Mouse (Mus musculus) cerebellum, adult 2 months (tissue): ENCODE results near the gene Krt5. TPM values are rescaled to one million over a fixed set of nuclear protein-coding genes. Genes with fewer than 3 reads are reported as not detected.

Source experiments
- DNase-seq, 2 experiments: peaks; one replicate each; pipeline ENCODE4 v3.0.0; 2021
- H3K27ac ChIP-seq: fragments of 200-500 bp; 2 replicates; pipeline ENCODE4 v1.5.1; 2012; ENCODE audit warnings: low read length, control low read depth, inconsistent platforms; ENCODE audit not compliant: insufficient read depth
- H3K27me3 ChIP-seq: fragments of 200-500 bp; 2 replicates; pipeline ENCODE4 v1.6.1; 2012; ENCODE audit warnings: inconsistent platforms, mild to moderate bottlenecking, low read length, moderate library complexity; ENCODE audit not compliant: control insufficient read depth, insufficient read depth
- H3K4me1 ChIP-seq: fragments of 200-500 bp; 2 replicates; pipeline ENCODE4 v1.6.1; 2011; ENCODE audit warnings: low read length; ENCODE audit not compliant: control insufficient read depth, insufficient read depth
- H3K4me3 ChIP-seq: fragments of 200-500 bp; replicated peaks from 2 replicates; pipeline ENCODE3; 2011; ENCODE audit warnings: mild to moderate bottlenecking, low read depth, low read length, control low read depth; ENCODE audit not compliant: insufficient read depth
- CTCF ChIP-seq: fragments of 200-500 bp; IDR thresholded peaks from 2 replicates; pipeline ENCODE4 v1.5.1; 2011; ENCODE audit warnings: low read depth, mild to moderate bottlenecking, control low read depth, low read length, moderate library complexity, borderline replicate concordance; ENCODE audit not compliant: insufficient read depth
- POLR2A ChIP-seq: fragments of 200-500 bp; IDR thresholded peaks from 2 replicates; pipeline ENCODE4 v1.6.1; 2011; ENCODE audit warnings: low read length, control low read depth, borderline replicate concordance; ENCODE audit not compliant: insufficient read depth
- WGBS: fragments of 180-500 bp; shearing (Covaris S2); methylation state at CpG from one replicate; pipeline ENCODE4 v1.1.7; 2018; 5-methylcytosine and 5-hydroxymethylcytosine counted together
- polyA plus RNA-seq: library from polyadenylated mRNA; depleted of rRNA; stranded (reverse); fragments of >200 nt; gene quantifications from 2 replicates; pipeline ENCODE4 v1.2.3, GENCODE M21; 2012; rRNA removed

Gene Krt5
- polyA plus RNA-seq, 1 experiment = 0.08 TPM

GRCm38 (mm10) chr15:101688161-101688560 is 24.5 kb downstream of the Krt5 start:
- no peak for DNase-seq
- H3K4me1 ChIP-seq = no peaks in the 10 kb centered on the region
- WGBS = 61% methylated on average over 2 of the region's 2 CpGs

GRCm38 (mm10) chr15:101680187-101680586 is 32.5 kb downstream of the Krt5 start, which contains the start of gene Krt6b:
TSS of gene Krt6b (minus strand) at chr15:101680287.
- no peak for TF ChIP-seq CTCF
- TF ChIP-seq POLR2A = no peak
- Histone ChIP-seq H3K27me3 (no peaks in the 10 kb centered on the region; the same call in 1 of the 2 replicates), H3K27ac (no peak within 1 kb of the TSS), H3K4me1 (no peaks in the 10 kb centered on the region), H3K4me3 (no peak within 1 kb of the TSS)
- 88% methylated on average over 2 of the region's 2 CpGs for WGBS
- DNase-seq = no peak

More at GRCm38 (mm10) chr15:101688161-101688560, 24.5 kb downstream of the Krt5 start:
- Histone ChIP-seq H3K27me3 (no peaks in the 10 kb centered on the region), H3K27ac (no peak overlapping the region), H3K4me3 (no peak overlapping the region)
- TF ChIP-seq CTCF (no peak), POLR2A (no peak)

- Histone ChIP-seq H3K4me3 (no peak overlapping the region), H3K4me1 (no peaks in the 10 kb centered on the region), H3K27me3 (no peaks in the 10 kb centered on the region; the same call in 1 of the 2 replicates), H3K27ac (no peak overlapping the region)
- TF ChIP-seq POLR2A (no peak), CTCF (no peak)
- 92% methylated on average over 1 of the region's 1 CpGs for WGBS
- DNase-seq = no peak
Measured at GRCm38 (mm10) chr15:101675978-101676377, 36.7 kb downstream of the Krt5 start.

Other genes starting within 250 kb of the Krt5 start
- not detected in 2 replicates for gene Krt81, start 249.1 kb downstream of the Krt5 start, polyA plus RNA-seq
- gene Krt86, start 239.4 kb downstream of the Krt5 start, polyA plus RNA-seq = not detected in 2 replicates
- not detected in 2 replicates for gene Krt83, start 221.4 kb downstream of the Krt5 start, polyA plus RNA-seq
- not detected in 2 replicates for gene Gm49425, start 195.6 kb downstream of the Krt5 start, polyA plus RNA-seq
- gene Krt84, start 180.1 kb downstream of the Krt5 start, polyA plus RNA-seq = not detected in 2 replicates
- gene Krt82, start 162.2 kb downstream of the Krt5 start, polyA plus RNA-seq = not detected in 2 replicates
- gene Krt90, start 149.9 kb downstream of the Krt5 start, polyA plus RNA-seq = 0.03 and 0.08 TPM in 2 replicates
- gene Krt75, start 139.0 kb downstream of the Krt5 start, polyA plus RNA-seq = not detected in 2 replicates
- not detected in 2 replicates for gene Gm5414, start 84.7 kb downstream of the Krt5 start, polyA plus RNA-seq
- gene Gm5478, start 65.5 kb downstream of the Krt5 start, polyA plus RNA-seq = not detected in 2 replicates
- gene Krt6b, start 32.6 kb downstream of the Krt5 start, polyA plus RNA-seq = not detected in 2 replicates
- gene Krt6a, start 18.6 kb downstream of the Krt5 start, polyA plus RNA-seq = not detected in 2 replicates
- gene Krt71, start 30.2 kb upstream of the Krt5 start, polyA plus RNA-seq = 0.25 and 0.54 TPM in 2 replicates
- gene Krt72, start 73.6 kb upstream of the Krt5 start, polyA plus RNA-seq = not detected in 2 replicates
- gene Krt73, start 89.4 kb upstream of the Krt5 start, polyA plus RNA-seq = 0.05 TPM in 1 of 2 replicates, not detected in the other
- gene Krt2, start 105.3 kb upstream of the Krt5 start, polyA plus RNA-seq = not detected in 2 replicates
- 4.8 and 5.3 TPM in 2 replicates for gene Krt1, start 137.9 kb upstream of the Krt5 start, polyA plus RNA-seq
- 0.26 and 0.49 TPM in 2 replicates for gene Krt77, start 156.8 kb upstream of the Krt5 start, polyA plus RNA-seq
- 0.05 TPM in 1 of 2 replicates, not detected in the other for gene Krt76, start 180.0 kb upstream of the Krt5 start, polyA plus RNA-seq
- gene Krt4, start 211.8 kb upstream of the Krt5 start, polyA plus RNA-seq = 0.05 TPM in 1 of 2 replicates, not detected in the other
- gene Krt79, start 227.4 kb upstream of the Krt5 start, polyA plus RNA-seq = not detected in 2 replicates
- 0.03 TPM in 1 of 2 replicates, not detected in the other for gene Krt78, start 241.4 kb upstream of the Krt5 start, polyA plus RNA-seq